Mouse (Mus musculus) liver, embryonic 16.5 days (tissue): Measurements from ENCODE around the gene Ddi1. TPM values are rescaled to one million over a fixed set of nuclear protein-coding genes. Genes with fewer than 3 reads are reported as not detected.

Experiments used
- ATAC-seq: fragments of 200-750 bp; cut with Nextera tagmentation; 2 replicates; pipeline ENCODE4 v1.8.0; 2017; ENCODE audit warnings: low read depth, mild to moderate bottlenecking, moderate number of reproducible peaks, moderate library complexity
- H3K27ac ChIP-seq: fragments of 300-500 bp; sonication (generic); 2 replicates; pipeline ENCODE4 v1.5.1; 2014; ENCODE audit warnings: mild to moderate bottlenecking, low read length
- H3K27me3 ChIP-seq: fragments of 300-500 bp; sonication (generic); 2 replicates; pipeline ENCODE4 v1.6.1; 2014; ENCODE audit warnings: low read depth, low read length, mixed read lengths; ENCODE audit not compliant: control insufficient read depth, insufficient read depth
- H3K36me3 ChIP-seq: fragments of 300-500 bp; sonication (generic); 2 replicates; pipeline ENCODE4 v1.6.1; 2014; ENCODE audit warnings: mild to moderate bottlenecking; ENCODE audit not compliant: control insufficient read depth, insufficient read depth
- H3K4me1 ChIP-seq: fragments of 300-500 bp; sonication (generic); 2 replicates; pipeline ENCODE4 v1.6.1; 2014; ENCODE audit warnings: low read depth, low read length, mixed read lengths; ENCODE audit not compliant: control insufficient read depth
- H3K4me2 ChIP-seq: fragments of 300-500 bp; sonication (generic); 2 replicates; pipeline ENCODE4 v1.6.1; 2014; ENCODE audit warnings: low read depth, low read length, mixed read lengths
- H3K4me3 ChIP-seq: fragments of 300-500 bp; sonication (generic); 2 replicates; pipeline ENCODE4 v1.5.1; 2014; ENCODE audit warnings: low read depth, mild to moderate bottlenecking, low read length
- H3K9ac ChIP-seq: fragments of 300-500 bp; sonication (generic); 2 replicates; pipeline ENCODE4 v1.6.1; 2014; ENCODE audit warnings: low read depth, low read length
- H3K9me3 ChIP-seq: fragments of 300-500 bp; sonication (generic); replicated peaks from 2 replicates; pipeline ENCODE4 v1.6.1; 2016; ENCODE audit warnings: low read length; ENCODE audit not compliant: control insufficient read depth
- WGBS: fragments of 180-500 bp; shearing (Covaris S2); extraction: QIAGEN DNeasy Blood & Tissue Kit; methylation state at CpG from one replicate; pipeline ENCODE4 v1.1.7; 2014; ENCODE audit not compliant: insufficient replicate concordance; 5-methylcytosine and 5-hydroxymethylcytosine counted together
- polyA plus RNA-seq: library from polyadenylated mRNA; unstranded; fragments of >200 nt; fragmentation: Nextera tagmentation; extraction: Ambion mirVana; gene quantifications from 2 replicates; pipeline ENCODE4 v1.2.1, GENCODE M21; 2015

The Ddi1 gene
- 0.01 TPM in 1 of 2 replicates, not detected in the other for polyA plus RNA-seq

GRCm38 (mm10) chr9:6269796-6270280 lies at the start of gene Ddi1:
TSS of gene Ddi1 (minus strand) at chr9:6269846.
- no peak within 1 kb of the TSS for H3K9ac ChIP-seq
- H3K27ac ChIP-seq = no peak within 1 kb of the TSS
- H3K36me3 ChIP-seq = no peaks in the 10 kb centered on the region
- H3K27me3 ChIP-seq = no peaks in the 10 kb centered on the region
- WGBS = 61% methylated on average over 1 of the region's 1 CpGs
- no peak within 1 kb of the TSS for H3K4me3 ChIP-seq
- no peak for ATAC-seq
- no peak within 1 kb of the TSS for H3K4me2 ChIP-seq
- H3K9me3 ChIP-seq = no peaks in the 10 kb centered on the region
- H3K4me1 ChIP-seq = no peaks in the 10 kb centered on the region

- Histone ChIP-seq H3K36me3 (no peaks in the 10 kb centered on the region), H3K27ac (no peak overlapping the region), H3K4me2 (no peak overlapping the region), H3K9ac (no peak overlapping the region), H3K4me3 (no peak overlapping the region), H3K27me3 (no peaks in the 10 kb centered on the region), H3K9me3 (no peaks in the 10 kb centered on the region), H3K4me1 (no peaks in the 10 kb centered on the region)
- WGBS = 76% methylated on average over 1 of the region's 1 CpGs
- no peak for ATAC-seq
Observed at GRCm38 (mm10) chr9:6317114-6317513, 47.5 kb upstream of the Ddi1 start.

GRCm38 (mm10) chr9:6305847-6306246 lies 36.2 kb upstream of the Ddi1 start:
- Histone ChIP-seq H3K9me3 (no peaks in the 10 kb centered on the region), H3K4me3 (no peak overlapping the region)
- peak; percentile 41; the same call in 1 of the 2 replicates for ATAC-seq

GRCm38 (mm10) chr9:6304590-6304989 lies 34.9 kb upstream of the Ddi1 start:
- no peak overlapping the region for H3K4me3 ChIP-seq
- H3K27ac ChIP-seq = no peak overlapping the region
- no peak overlapping the region for H3K4me2 ChIP-seq
- 73% methylated on average over 3 of the region's 3 CpGs for WGBS
- no peaks in the 10 kb centered on the region for H3K9me3 ChIP-seq
- no peaks in the 10 kb centered on the region for H3K27me3 ChIP-seq
- ATAC-seq = no peak
- H3K4me1 ChIP-seq = no peaks in the 10 kb centered on the region
- no peak overlapping the region for H3K9ac ChIP-seq
- H3K36me3 ChIP-seq = no peaks in the 10 kb centered on the region

More at GRCm38 (mm10) chr9:6305847-6306246, 36.2 kb upstream of the Ddi1 start:
- H3K27ac ChIP-seq = no peak overlapping the region
- no peak overlapping the region for H3K9ac ChIP-seq
- H3K36me3 ChIP-seq = no peaks in the 10 kb centered on the region
- no peaks in the 10 kb centered on the region for H3K27me3 ChIP-seq
- 37% methylated on average over 3 of the region's 3 CpGs for WGBS
- no peaks in the 10 kb centered on the region for H3K4me1 ChIP-seq
- no peak overlapping the region for H3K4me2 ChIP-seq

- Histone ChIP-seq H3K27me3 (no peaks in the 10 kb centered on the region), H3K9me3 (no peaks in the 10 kb centered on the region), H3K36me3 (no peaks in the 10 kb centered on the region), H3K4me3 (no peak overlapping the region), H3K27ac (no peak overlapping the region), H3K9ac (no peak overlapping the region), H3K4me2 (no peak overlapping the region), H3K4me1 (no peaks in the 10 kb centered on the region)
- no peak for ATAC-seq
- WGBS = 48% methylated on average over 3 of the region's 3 CpGs
Observed at GRCm38 (mm10) chr9:6302050-6302449, 32.4 kb upstream of the Ddi1 start.

- H3K4me3 ChIP-seq = no peak overlapping the region
- no peak overlapping the region for H3K27ac ChIP-seq
- H3K36me3 ChIP-seq = no peaks in the 10 kb centered on the region
- 43% methylated on average over 2 of the region's 2 CpGs for WGBS
- H3K4me1 ChIP-seq = no peaks in the 10 kb centered on the region
- no peak overlapping the region for H3K4me2 ChIP-seq
- no peaks in the 10 kb centered on the region for H3K27me3 ChIP-seq
- H3K9ac ChIP-seq = no peak overlapping the region
- H3K9me3 ChIP-seq = no peaks in the 10 kb centered on the region
- ATAC-seq = no peak
Observed at GRCm38 (mm10) chr9:6298547-6298946, 28.9 kb upstream of the Ddi1 start.

GRCm38 (mm10) chr9:6289211-6289696 lies 19.6 kb upstream of the Ddi1 start:
- H3K36me3 ChIP-seq = no peaks in the 10 kb centered on the region
- 17% methylated on average over 2 of the region's 2 CpGs for WGBS
- no peaks in the 10 kb centered on the region for H3K9me3 ChIP-seq
- no peak overlapping the region for H3K4me3 ChIP-seq
- ATAC-seq = no peak
- H3K4me2 ChIP-seq = no peak overlapping the region
- H3K27me3 ChIP-seq = no peaks in the 10 kb centered on the region
- H3K4me1 ChIP-seq = no peaks in the 10 kb centered on the region
- H3K9ac ChIP-seq = no peak overlapping the region
- no peak overlapping the region for H3K27ac ChIP-seq

- no peaks in the 10 kb centered on the region for H3K4me1 ChIP-seq
- no peak overlapping the region for H3K4me2 ChIP-seq
- H3K9me3 ChIP-seq = no peaks in the 10 kb centered on the region
- no peaks in the 10 kb centered on the region for H3K36me3 ChIP-seq
- H3K9ac ChIP-seq = no peak overlapping the region
- H3K27me3 ChIP-seq = no peaks in the 10 kb centered on the region
- no peak overlapping the region for H3K4me3 ChIP-seq
- no peak for ATAC-seq
- H3K27ac ChIP-seq = no peak overlapping the region
- 50% methylated on average over 1 of the region's 1 CpGs for WGBS
Observed at GRCm38 (mm10) chr9:6286770-6287169, 17.1 kb upstream of the Ddi1 start.

- H3K9ac ChIP-seq = no peak overlapping the region
- no peak for ATAC-seq
- H3K4me1 ChIP-seq = no peaks in the 10 kb centered on the region
- no peaks in the 10 kb centered on the region for H3K9me3 ChIP-seq
- H3K4me2 ChIP-seq = no peak overlapping the region
- no peak overlapping the region for H3K27ac ChIP-seq
- no peaks in the 10 kb centered on the region for H3K27me3 ChIP-seq
- no peak overlapping the region for H3K4me3 ChIP-seq
- H3K36me3 ChIP-seq = no peaks in the 10 kb centered on the region
Observed at GRCm38 (mm10) chr9:6277526-6277925, 7.9 kb upstream of the Ddi1 start.
